Comparison of ENCODE assay signal across 14 mouse cellular contexts in genomic region chr12:70247683-70248474, GRCm38 (mm10). TPM values are rescaled to one million over a fixed set of nuclear protein-coding genes. Genes with fewer than 3 reads are reported as not detected.
DNase-seq lines count a peak whose midpoint lies in the region; ATAC-seq and TF ChIP-seq lines count a peak whose summit lies in the region.
"Had no signal": no experiment of that assay in that cellular context is flagged by ENCODE, and none has a peak within 500 bp of the region (broad histone marks: within the 10 kb centered on the region; RNA-seq: fewer than 3 reads in every experiment).

No protein-coding gene starts in this region.

- ATAC-seq in embryonic facial prominence, embryonic 11.5 days (replicated peaks; ENCODE audit: insufficient number of reproducible peaks, low FRiP score, low TSS enrichment, low read depth), result 0 out of 2 replicates have a peak, but pooled peaks have one; percentile 29
- peak; percentile 78; the same call in 1 of the 2 replicates for ATAC-seq in lung, embryonic 14.5 days (ENCODE audit: insufficient read depth)
- ATAC-seq in hindbrain, embryonic 12.5 days (ENCODE audit: low FRiP score), result peak; percentile 74
- peak; percentile 62; the same call in 1 of the 2 replicates for ATAC-seq in neural tube, embryonic 13.5 days (ENCODE audit: low read depth)
- ATAC-seq in inflammation-experienced regulatory T-cells, adult 6 months, result no peak

- no peak overlapping the region for H3K27ac ChIP-seq in embryonic facial prominence, embryonic 11.5 days (replicated peaks; ENCODE audit: low read depth, low read length)
- no peak overlapping the region; the same call in 1 of the 2 replicates for H3K27ac ChIP-seq in embryonic facial prominence, embryonic 10.5 days (replicated peaks)
- H3K27ac ChIP-seq in lung, embryonic 14.5 days (ENCODE audit: low read depth), result peak overlapping the region; percentile 87
- peak overlapping the region; percentile 81 for H3K27ac ChIP-seq in hindbrain, embryonic 12.5 days
- H3K27ac ChIP-seq in neural tube, embryonic 13.5 days (replicated peaks), result peak overlapping the region; percentile 75
- H3K27ac ChIP-seq: limb, embryonic 12.5 days had no signal

- no peaks in the 10 kb centered on the region for H3K4me1 ChIP-seq in embryonic facial prominence, embryonic 11.5 days (ENCODE audit: control insufficient read depth, insufficient read depth, low read length)
- H3K4me1 ChIP-seq in embryonic facial prominence, embryonic 10.5 days, result peaks cover 45% of the 10 kb centered on the region
- peaks cover 6% of the 10 kb centered on the region; the same call in 1 of the 2 replicates for H3K4me1 ChIP-seq in lung, embryonic 14.5 days (ENCODE audit: insufficient read depth)
- no peaks in the 10 kb centered on the region for H3K4me1 ChIP-seq in lung, adult 2 months (ENCODE audit: control insufficient read depth, insufficient read depth, low read length)
- peaks cover 24% of the 10 kb centered on the region for H3K4me1 ChIP-seq in hindbrain, embryonic 12.5 days
- peaks cover 19% of the 10 kb centered on the region for H3K4me1 ChIP-seq in neural tube, embryonic 13.5 days (replicated peaks)

- 58% methylated on average over 15 of the region's 15 CpGs for WGBS in embryonic facial prominence, embryonic 11.5 days
- 59% methylated on average over 15 of the region's 15 CpGs for WGBS in embryonic facial prominence, embryonic 10.5 days
- WGBS in lung, embryonic 14.5 days, result 44% methylated on average over 15 of the region's 15 CpGs
- 61% methylated on average over 15 of the region's 15 CpGs for WGBS in lung, adult 2 months
- 37% methylated on average over 15 of the region's 15 CpGs for WGBS in hindbrain, embryonic 12.5 days
- 27% methylated on average over 15 of the region's 15 CpGs for WGBS in neural tube, embryonic 13.5 days

- H3K9me3 ChIP-seq in embryonic facial prominence, embryonic 11.5 days (replicated peaks; ENCODE audit: control insufficient read depth, low read length), result no peaks in the 10 kb centered on the region
- H3K9me3 ChIP-seq in embryonic facial prominence, embryonic 10.5 days, result no peaks in the 10 kb centered on the region
- H3K9me3 ChIP-seq in lung, embryonic 14.5 days (ENCODE audit: low read depth, low read length), result no peaks in the 10 kb centered on the region
- H3K9me3 ChIP-seq in hindbrain, embryonic 12.5 days (replicated peaks), result no peaks in the 10 kb centered on the region
- no peaks in the 10 kb centered on the region for H3K9me3 ChIP-seq in neural tube, embryonic 13.5 days
- H3K9me3 ChIP-seq: limb, embryonic 12.5 days had no signal

- H3K9ac ChIP-seq in embryonic facial prominence, embryonic 11.5 days (replicated peaks; ENCODE audit: low read length), result no peak overlapping the region
- H3K9ac ChIP-seq in lung, embryonic 14.5 days, result no peak overlapping the region
- no peak overlapping the region for H3K9ac ChIP-seq in hindbrain, embryonic 12.5 days
- no peak overlapping the region for H3K9ac ChIP-seq in neural tube, embryonic 13.5 days
- H3K9ac ChIP-seq: limb, embryonic 12.5 days had no signal

- H3K4me3 ChIP-seq in embryonic facial prominence, embryonic 11.5 days (ENCODE audit: low read depth, low read length), result no peak overlapping the region
- H3K4me3 ChIP-seq in embryonic facial prominence, embryonic 10.5 days, result no peak overlapping the region
- H3K4me3 ChIP-seq in lung, embryonic 14.5 days (ENCODE audit: low read depth, low read length), result no peak overlapping the region
- H3K4me3 ChIP-seq in lung, adult 2 months (replicated peaks; ENCODE audit: extremely low read depth, low read depth, low read length), result no peak overlapping the region
- no peak overlapping the region for H3K4me3 ChIP-seq in hindbrain, embryonic 12.5 days
- H3K4me3 ChIP-seq in neural tube, embryonic 13.5 days, result no peak overlapping the region
- H3K4me3 ChIP-seq: erythroblast, embryonic 14.5 days; limb, embryonic 12.5 days had no signal

- no peaks in the 10 kb centered on the region for H3K36me3 ChIP-seq in embryonic facial prominence, embryonic 11.5 days (replicated peaks; ENCODE audit: control insufficient read depth, insufficient read depth, low read depth, low read length)
- H3K36me3 ChIP-seq in embryonic facial prominence, embryonic 10.5 days (replicated peaks), result no peaks in the 10 kb centered on the region
- no peaks in the 10 kb centered on the region for H3K36me3 ChIP-seq in lung, embryonic 14.5 days (ENCODE audit: insufficient read depth)
- H3K36me3 ChIP-seq in hindbrain, embryonic 12.5 days, result no peaks in the 10 kb centered on the region
- H3K36me3 ChIP-seq in neural tube, embryonic 13.5 days, result peaks cover 20% of the 10 kb centered on the region
- H3K36me3 ChIP-seq: limb, embryonic 12.5 days had no signal

- no peak for TF ChIP-seq POLR2A in lung, adult 2 months (IDR thresholded peaks at IDR 0.05; ENCODE audit: borderline replicate concordance, extremely low read depth, low read depth, low read length)

- no peak for TF ChIP-seq CTCF in lung, embryonic 14.5 days (IDR thresholded peaks at IDR 0.05; ENCODE audit: low read depth)
- TF ChIP-seq CTCF in lung, adult 2 months (IDR thresholded peaks at IDR 0.05; ENCODE audit: insufficient read depth, low read length), result no peak

- no peak for DNase-seq in embryonic facial prominence, embryonic 11.5 days (ENCODE audit: low spot score)
- no peak for DNase-seq in embryonic facial prominence, embryonic 10.5 days (ENCODE audit: low spot score)
- DNase-seq in lung, embryonic 14.5 days, result peak; percentile 60
- no peak for DNase-seq in lung, adult 2 months
- no peak for DNase-seq in cerebellum, postnatal 25 days
- DNase-seq: cerebellum, postnatal 36 days; gastrocnemius, postnatal 14 days; kidney, adult 18-20 months; right cerebral cortex, postnatal 14 days had no signal

- no peak overlapping the region for H3K4me2 ChIP-seq in embryonic facial prominence, embryonic 11.5 days (ENCODE audit: low read depth, low read length)
- H3K4me2 ChIP-seq in lung, embryonic 14.5 days, result no peak overlapping the region
- H3K4me2 ChIP-seq in hindbrain, embryonic 12.5 days (replicated peaks), result no peak overlapping the region
- no peak overlapping the region for H3K4me2 ChIP-seq in neural tube, embryonic 13.5 days
- H3K4me2 ChIP-seq: limb, embryonic 12.5 days had no signal

- no peaks in the 10 kb centered on the region for H3K27me3 ChIP-seq in embryonic facial prominence, embryonic 11.5 days (ENCODE audit: control insufficient read depth, insufficient read depth, low read length)
- no peaks in the 10 kb centered on the region for H3K27me3 ChIP-seq in embryonic facial prominence, embryonic 10.5 days (replicated peaks; ENCODE audit: low read depth, poor library complexity, severe bottlenecking)
- no peaks in the 10 kb centered on the region for H3K27me3 ChIP-seq in lung, embryonic 14.5 days (ENCODE audit: insufficient read depth, low read length)
- H3K27me3 ChIP-seq in hindbrain, embryonic 12.5 days, result no peaks in the 10 kb centered on the region
- no peaks in the 10 kb centered on the region for H3K27me3 ChIP-seq in neural tube, embryonic 13.5 days
- H3K27me3 ChIP-seq: limb, embryonic 12.5 days had no signal

RNA-seq across cellular contexts. Expression of gene Pygl, which starts 16.6 kb away (rescaled TPM):
- polyA plus RNA-seq in embryonic facial prominence, embryonic 11.5 days (2014; fragmentation: Nextera tagmentation; extraction: Ambion mirVana), result 10.7 and 11.2 TPM in 2 replicates
- 8.4 and 8.6 TPM in 2 replicates for polyA plus RNA-seq in embryonic facial prominence, embryonic 10.5 days (2016; fragmentation: Nextera tagmentation; extraction: Ambion mirVana)
- polyA plus RNA-seq in lung, embryonic 14.5 days (2014; fragmentation: Nextera tagmentation; extraction: Ambion mirVana), result 39.0 and 39.8 TPM in 2 replicates
- polyA plus RNA-seq in lung, adult 2 months (2012; rRNA removed), result 25.9 and 43.4 TPM in 2 replicates
- 7.0 and 7.6 TPM in 2 replicates for polyA plus RNA-seq in hindbrain, embryonic 12.5 days (2016; fragmentation: Nextera tagmentation; extraction: Ambion mirVana)
- 6.4 and 9.8 TPM in 2 replicates for polyA plus RNA-seq in neural tube, embryonic 13.5 days (2015; fragmentation: Nextera tagmentation; extraction: Ambion mirVana)
- polyA plus RNA-seq in inflammation-experienced regulatory T-cells, adult 6 months (2017; shearing (Covaris generic)), result 1 to 10 TPM in 1 of 3 experiments, under 1 TPM in 2; 0.16 to 1.1 (median 0.77) TPM

Comparison
In these comparisons a context has a peak if more than half of its experiments do, and no peak if none do; other contexts are left out.
1. H3K27ac ChIP-seq: peak in lung, embryonic 14.5 days (single experiment), hindbrain, embryonic 12.5 days (single experiment) and neural tube, embryonic 13.5 days (single experiment); none in embryonic facial prominence, embryonic 11.5 days (single experiment) and embryonic facial prominence, embryonic 10.5 days (single experiment).